Mouse (Mus musculus) kidney, postnatal 0 days (tissue): ENCODE measurements around the gene Krtap19-1. TPM values are rescaled to one million over a fixed set of nuclear protein-coding genes. Genes with fewer than 3 reads are reported as not detected.

Experiments
- ATAC-seq: fragments of 200-750 bp; cut with Nextera tagmentation; replicated peaks from 2 replicates; pipeline ENCODE4 v1.8.0; 2017; ENCODE audit warnings: low read depth, moderate number of reproducible peaks, moderate TSS enrichment, moderate library complexity; ENCODE audit not compliant: low FRiP score
- DNase-seq: peaks from one replicate; pipeline ENCODE4 v3.0.0-alpha.2; 2016; ENCODE audit warnings: low spot score
- H3K27ac ChIP-seq: fragments of 300-500 bp; sonication (generic); 2 replicates; pipeline ENCODE4 v1.5.1; 2014; ENCODE audit warnings: mild to moderate bottlenecking
- H3K27me3 ChIP-seq: fragments of 300-500 bp; sonication (generic); 2 replicates; pipeline ENCODE4 v1.6.1; 2014; ENCODE audit warnings: low read length, mixed read lengths; ENCODE audit not compliant: insufficient read depth
- H3K36me3 ChIP-seq: fragments of 300-500 bp; sonication (generic); 2 replicates; pipeline ENCODE4 v1.6.1; 2014; ENCODE audit warnings: low read length, mixed read lengths; ENCODE audit not compliant: insufficient read depth
- H3K4me1 ChIP-seq: fragments of 300-500 bp; sonication (generic); replicated peaks from 2 replicates; pipeline ENCODE4 v1.6.1; 2014; ENCODE audit warnings: antibody characterized with exemption, low read length, mixed read lengths; ENCODE audit not compliant: insufficient read depth
- H3K4me2 ChIP-seq: fragments of 300-500 bp; sonication (generic); 2 replicates; pipeline ENCODE4 v1.6.1; 2014; ENCODE audit warnings: mild to moderate bottlenecking, low read length, moderate library complexity, mixed read lengths
- H3K4me3 ChIP-seq: fragments of 300-500 bp; sonication (generic); replicated peaks from 2 replicates; pipeline ENCODE4 v1.5.1; 2014; ENCODE audit warnings: low read depth, low read length
- H3K9ac ChIP-seq: fragments of 300-500 bp; sonication (generic); 2 replicates; pipeline ENCODE4 v1.6.1; 2014; ENCODE audit warnings: low read depth, low read length
- H3K9me3 ChIP-seq: fragments of 300-500 bp; sonication (generic); replicated peaks from 2 replicates; pipeline ENCODE4 v1.6.1; 2016; ENCODE audit warnings: low read length, inconsistent platforms, mixed read lengths
- CTCF ChIP-seq: IDR thresholded peaks from 2 replicates; pipeline ENCODE4 v1.5.1; 2016; ENCODE audit warnings: antibody characterized with exemption, low read depth, mild to moderate bottlenecking, moderate library complexity
- WGBS: fragments of 180-500 bp; shearing (Covaris S2); extraction: QIAGEN DNeasy Blood & Tissue Kit; methylation state at CpG from one replicate; pipeline ENCODE4 v1.1.7; 2014; 5-methylcytosine and 5-hydroxymethylcytosine counted together
- polyA plus RNA-seq: library from polyadenylated mRNA; unstranded; fragments of >200 nt; fragmentation: Nextera tagmentation; extraction: Ambion mirVana; gene quantifications from 2 replicates; pipeline ENCODE4 v1.2.1, GENCODE M21; 2015

The Krtap19-1 gene
- polyA plus RNA-seq, 1 experiment from 2014 or later: not detected

GRCm38 (mm10) chr16:88820066-88820465, 49.1 kb downstream of the Krtap19-1 start, which contains the start of gene Krtap15:
Gene Krtap15, plus strand, starts transcription at chr16:88820215.
- H3K27me3 ChIP-seq: no peaks in the 10 kb centered on the region
- no peak for ATAC-seq
- no peak within 1 kb of the TSS for H3K4me2 ChIP-seq
- H3K36me3 ChIP-seq: no peaks in the 10 kb centered on the region
- WGBS: 74% methylated on average over 3 of the region's 3 CpGs
- DNase-seq: no peak
- no peak within 1 kb of the TSS for H3K4me3 ChIP-seq
- no peak for TF ChIP-seq CTCF
- H3K27ac ChIP-seq: no peak within 1 kb of the TSS
- H3K9me3 ChIP-seq: no peaks in the 10 kb centered on the region
- H3K9ac ChIP-seq: no peak within 1 kb of the TSS
- H3K4me1 ChIP-seq: no peaks in the 10 kb centered on the region

Other genes starting within 250 kb of the Krtap19-1 start
- gene 2310079G19Rik, start 241.7 kb downstream of the Krtap19-1 start, polyA plus RNA-seq: not detected in 2 replicates
- gene Krtap26-1, start 221.6 kb downstream of the Krtap19-1 start, polyA plus RNA-seq: not detected in 2 replicates
- not detected in 2 replicates for gene Krtap27-1, start 197.7 kb downstream of the Krtap19-1 start, polyA plus RNA-seq
- gene 2310061N02Rik, start 161.4 kb downstream of the Krtap19-1 start, polyA plus RNA-seq: not detected in 2 replicates
- gene Krtap13-1, start 140.5 kb downstream of the Krtap19-1 start, polyA plus RNA-seq: not detected in 2 replicates
- gene Krtap13, start 117.8 kb downstream of the Krtap19-1 start, polyA plus RNA-seq: not detected in 2 replicates
- gene 2310034C09Rik, start 110.6 kb downstream of the Krtap19-1 start, polyA plus RNA-seq: not detected in 2 replicates
- not detected in 2 replicates for gene 2310057N15Rik, start 95.2 kb downstream of the Krtap19-1 start, polyA plus RNA-seq
- gene Gm5965, start 91.5 kb downstream of the Krtap19-1 start, polyA plus RNA-seq: not detected in 2 replicates
- gene Gm20741, start 57.2 kb downstream of the Krtap19-1 start, polyA plus RNA-seq: not detected in 2 replicates
- not detected in 2 replicates for gene Krtap15, start 49.2 kb downstream of the Krtap19-1 start, polyA plus RNA-seq
- gene Krtap14, start 43.3 kb downstream of the Krtap19-1 start, polyA plus RNA-seq: not detected in 2 replicates
- not detected in 2 replicates for gene Krtap19-2, start 4.9 kb upstream of the Krtap19-1 start, polyA plus RNA-seq
- not detected in 2 replicates for gene Krtap19-3, start 8.6 kb upstream of the Krtap19-1 start, polyA plus RNA-seq
- not detected in 2 replicates for gene Krtap19-4, start 15.7 kb upstream of the Krtap19-1 start, polyA plus RNA-seq
- gene Krtap19-5, start 27.0 kb upstream of the Krtap19-1 start, polyA plus RNA-seq: not detected in 2 replicates
- gene Krtap19-9b, start 62.9 kb upstream of the Krtap19-1 start, polyA plus RNA-seq: not detected in 2 replicates
- gene Krtap16-3, start 93.5 kb upstream of the Krtap19-1 start, polyA plus RNA-seq: not detected in 2 replicates
- not detected in 2 replicates for gene Krtap22-2, start 141.3 kb upstream of the Krtap19-1 start, polyA plus RNA-seq
- not detected in 2 replicates for gene Gm10229, start 145.9 kb upstream of the Krtap19-1 start, polyA plus RNA-seq
- not detected in 2 replicates for gene Krtap6-1, start 162.3 kb upstream of the Krtap19-1 start, polyA plus RNA-seq
- not detected in 2 replicates for gene Gm10228, start 172.1 kb upstream of the Krtap19-1 start, polyA plus RNA-seq
- not detected in 2 replicates for gene Krtap6-5, start 178.5 kb upstream of the Krtap19-1 start, polyA plus RNA-seq
- gene 1110025L11Rik, start 194.6 kb upstream of the Krtap19-1 start, polyA plus RNA-seq: not detected in 2 replicates
- gene Krtap6-3, start 214.6 kb upstream of the Krtap19-1 start, polyA plus RNA-seq: not detected in 2 replicates